Mouse (Mus musculus) CH12.LX (cell line): Measurements from ENCODE around the gene Fam213b. TPM values are rescaled to one million over a fixed set of nuclear protein-coding genes. Genes with fewer than 3 reads are reported as not detected.

Experiments
- DNase-seq: peaks from one replicate; pipeline ENCODE4 v3.0.0-alpha.2; 2013; ENCODE audit errors: extremely low read depth
- H3K27ac ChIP-seq: 2 replicates; pipeline ENCODE4 v1.5.1; 2012; ENCODE audit warnings: low read depth, mild to moderate bottlenecking, control low read depth, moderate library complexity; ENCODE audit not compliant: insufficient read depth
- H3K27me3 ChIP-seq: replicated peaks from 2 replicates; pipeline ENCODE3; 2012; ENCODE audit warnings: inconsistent platforms
- H3K36me3 ChIP-seq, 2 experiments: replicated peaks in 1 of 2; 2 replicates each; pipeline versions ENCODE3 to v1.6.1; 2012; ENCODE audit warnings: inconsistent platforms in 1 of 2, low read length in 1 of 2, mild to moderate bottlenecking in 1 of 2, mixed read lengths in 1 of 2, moderate library complexity in 1 of 2; ENCODE audit not compliant: control insufficient read depth in 1 of 2, insufficient read depth in 1 of 2
- H3K4me1 ChIP-seq, 2 experiments: 2 replicates each; pipeline ENCODE4 v1.6.1; 2012; ENCODE audit warnings: inconsistent platforms in 1 of 2, moderate library complexity in 1 of 2; ENCODE audit not compliant: insufficient read depth in 2 of 2, control insufficient read depth in 1 of 2
- H3K4me2 ChIP-seq: 2 replicates; pipeline ENCODE4 v1.6.1; 2012; ENCODE audit warnings: low read depth, mild to moderate bottlenecking, control low read depth; ENCODE audit not compliant: poor library complexity, insufficient read depth, severe bottlenecking
- H3K4me3 ChIP-seq, 3 experiments: fragments of 150-350 bp in 1 of 3; sonication (generic) in 1 of 3; replicated peaks in 1 of 3; 2 replicates each; pipeline versions ENCODE3 to v1.5.1; 2011 to 2012; ENCODE audit warnings: low read depth in 2 of 3, low read length in 2 of 3, mild to moderate bottlenecking in 2 of 3, moderate library complexity in 2 of 3, control low read depth in 1 of 3, improper control_type of control experiment in 1 of 3, inconsistent platforms in 1 of 3, mixed read lengths in 1 of 3; ENCODE audit not compliant: poor library complexity in 1 of 3
- H3K79me2 ChIP-seq: replicated peaks from 2 replicates; pipeline ENCODE4 v1.6.1; 2012; ENCODE audit warnings: mild to moderate bottlenecking, moderate library complexity; ENCODE audit not compliant: control insufficient read depth, poor library complexity, insufficient read depth, severe bottlenecking; ENCODE audit errors: extremely low read depth
- H3K9ac ChIP-seq: 2 replicates; pipeline ENCODE4 v1.6.1; 2012; ENCODE audit warnings: low read depth, mild to moderate bottlenecking, control low read depth, moderate library complexity; ENCODE audit not compliant: insufficient read depth
- H3K9me3 ChIP-seq: replicated peaks from 2 replicates; pipeline ENCODE3; 2012; ENCODE audit warnings: low read length, inconsistent platforms, mixed read lengths
- CHD1 ChIP-seq: IDR thresholded peaks from 2 replicates; pipeline ENCODE4 v1.6.1; 2012; ENCODE audit warnings: low read depth, low read length, improper control_type of control experiment, inconsistent platforms
- CTCF ChIP-seq, 2 experiments: IDR thresholded peaks in 1 of 2; conservative IDR thresholded peaks in 1 of 2; 2 replicates each; pipeline ENCODE4 v1.5.1; 2011 to 2012; ENCODE audit warnings: low read depth in 2 of 2, low read length in 2 of 2, improper control_type of control experiment in 1 of 2, inconsistent platforms in 1 of 2, mild to moderate bottlenecking in 1 of 2, moderate library complexity in 1 of 2
- E2F4 ChIP-seq: IDR thresholded peaks from 2 replicates; pipeline ENCODE4 v1.6.1; 2011; ENCODE audit warnings: low read depth, low read length, improper control_type of control experiment; ENCODE audit not compliant: insufficient replicate concordance
- ELF1 ChIP-seq: IDR thresholded peaks from 2 replicates; pipeline ENCODE4 v1.6.1; 2014; ENCODE audit warnings: low read depth, mild to moderate bottlenecking, inconsistent platforms, low read length, improper control_type of control experiment
- EP300 ChIP-seq: IDR thresholded peaks from 2 replicates; pipeline ENCODE4 v1.6.1; 2011; ENCODE audit warnings: low read length, improper control_type of control experiment
- ETS1 ChIP-seq: conservative IDR thresholded peaks from 2 replicates; pipeline ENCODE4 v1.6.1; 2012; ENCODE audit warnings: low read depth, mild to moderate bottlenecking, inconsistent platforms, low read length, improper control_type of control experiment, moderate library complexity
- IRF4 ChIP-seq: IDR thresholded peaks from 2 replicates; pipeline ENCODE4 v1.6.1; 2014; ENCODE audit warnings: low read depth, mild to moderate bottlenecking, inconsistent platforms, low read length, improper control_type of control experiment
- KAT2A ChIP-seq: IDR thresholded peaks from 2 replicates; pipeline ENCODE4 v1.6.1; 2012; ENCODE audit warnings: low read length, improper control_type of control experiment, inconsistent platforms; ENCODE audit not compliant: insufficient replicate concordance
- MAX ChIP-seq: IDR thresholded peaks from 2 replicates; pipeline ENCODE4 v1.6.1; 2011; ENCODE audit warnings: low read length, improper control_type of control experiment
- MAZ ChIP-seq: IDR thresholded peaks from 2 replicates; pipeline ENCODE4 v1.6.1; 2012; ENCODE audit warnings: low read depth, mild to moderate bottlenecking, inconsistent platforms, low read length, improper control_type of control experiment, moderate library complexity
- MXI1 ChIP-seq: IDR thresholded peaks from 2 replicates; pipeline ENCODE4 v1.6.1; 2011; ENCODE audit warnings: mild to moderate bottlenecking, low read depth, low read length, improper control_type of control experiment
- NELFE ChIP-seq: IDR thresholded peaks from 2 replicates; pipeline ENCODE4 v1.6.1; 2011; ENCODE audit warnings: low read depth, low read length, improper control_type of control experiment
- POLR2AphosphoS2 ChIP-seq: IDR thresholded peaks from 2 replicates; pipeline ENCODE4 v1.6.1; 2011; ENCODE audit warnings: low read depth, low read length, improper control_type of control experiment
- RAD21 ChIP-seq: IDR thresholded peaks from 2 replicates; pipeline ENCODE4 v1.6.1; 2011; ENCODE audit warnings: low read depth, mild to moderate bottlenecking, low read length, improper control_type of control experiment, moderate library complexity
- RCOR1 ChIP-seq: conservative IDR thresholded peaks from 2 replicates; pipeline ENCODE4 v1.6.1; 2012; ENCODE audit warnings: low read depth, mild to moderate bottlenecking, inconsistent platforms, low read length, improper control_type of control experiment
- SMC3 ChIP-seq: IDR thresholded peaks from 2 replicates; pipeline ENCODE4 v1.6.1; 2011; ENCODE audit warnings: low read depth, low read length, improper control_type of control experiment
- TCF12 ChIP-seq: IDR thresholded peaks from 2 replicates; pipeline ENCODE4 v1.6.1; 2014; ENCODE audit warnings: low read depth, mild to moderate bottlenecking, inconsistent platforms, low read length, improper control_type of control experiment
- USF1 ChIP-seq: IDR thresholded peaks from 2 replicates; pipeline ENCODE4 v1.6.1; 2014; ENCODE audit warnings: low read depth, mild to moderate bottlenecking, inconsistent platforms, low read length, improper control_type of control experiment
- USF2 ChIP-seq: conservative IDR thresholded peaks from 2 replicates; pipeline ENCODE4 v1.6.1; 2011; ENCODE audit warnings: low read depth, low read length, improper control_type of control experiment
- ZKSCAN1 ChIP-seq: IDR thresholded peaks from 2 replicates; pipeline ENCODE4 v1.6.1; 2012; ENCODE audit warnings: low read depth, inconsistent platforms, low read length, improper control_type of control experiment, borderline replicate concordance
- dilution Hi-C: fragments of 300-500 bp; cut with MboI; formaldehyde crosslinking; loops from 2 replicates; pipeline ENCODE4 v1.14.3; 2020; ENCODE audit warnings: low sequenced_read_pairs; ENCODE audit not compliant: extremely low pct_unique_long_range_greater_than_20kb, extremely low pct_ligation_motif_present
- in situ Hi-C: fragments of 300-500 bp; cut with MboI; formaldehyde crosslinking; loops from 3 replicates; pipeline ENCODE4 v1.14.3; 2019; ENCODE audit warnings: low sequenced_read_pairs, low pct_ligation_motif_present, low pct_unique_long_range_greater_than_20kb, mixed read lengths
- polyA plus RNA-seq: library from polyadenylated mRNA; unstranded; fragments of >175 nt; gene quantifications from 2 replicates; pipeline ENCODE4 v1.2.1, GENCODE M21; 2012; ENCODE audit warnings: low read depth; ENCODE audit not compliant: insufficient read length
- total RNA-seq, 2 experiments: library from RNA; depleted of rRNA; stranded (reverse); fragments of 300-350 nt in 1 of 2; fragments of >200 nt in 1 of 2; gene quantifications; 2 replicates each; pipeline ENCODE4 v1.2.3; 2012 to 2014

Gene Fam213b
- total and polyA plus RNA-seq, 3 experiments, result 5.5 to 49.8 (median 6.1) TPM

GRCm38 (mm10) chr4:154873186-154873585 lies 25.7 kb downstream of the Fam213b start:
- dilution Hi-C loops, result no loop called here
- H3K27me3 ChIP-seq, result peaks cover 72% of the 10 kb centered on the region
- no peak for TF ChIP-seq KAT2A
- TF ChIP-seq SMC3, result no peak
- TF ChIP-seq TCF12, result no peak
- no peak for TF ChIP-seq RAD21
- no peak for TF ChIP-seq POLR2AphosphoS2
- TF ChIP-seq EP300, result no peak
- TF ChIP-seq ELF1, result no peak
- TF ChIP-seq USF2, result no peak
- no peak for TF ChIP-seq MXI1
- no peak for TF ChIP-seq ZKSCAN1
- no peak for TF ChIP-seq NELFE
- no peak for TF ChIP-seq MAZ
- TF ChIP-seq CHD1, result no peak
- TF ChIP-seq MAX, result no peak
- no peak for TF ChIP-seq USF1
- no peak for TF ChIP-seq RCOR1
- TF ChIP-seq ETS1, result no peak
- no peak for TF ChIP-seq CTCF (conservative IDR thresholded peaks at IDR 0.05 in 1 of 2, IDR thresholded peaks at IDR 0.05 in 1 of 2; ENCODE audit: low read depth in 2 of 2, low read length in 2 of 2)
- no peak for TF ChIP-seq E2F4
- peaks cover 0 to under 1% of the 10 kb centered on the region in 2 experiments; a peak in 2 of 4 replicates for H3K4me1 ChIP-seq
- no peak overlapping the region for H3K9ac ChIP-seq
- no peak overlapping the region for H3K4me3 ChIP-seq
- no peaks in the 10 kb centered on the region for H3K36me3 ChIP-seq
- no peak for DNase-seq
- no peak overlapping the region for H3K4me2 ChIP-seq
- H3K79me2 ChIP-seq, result no peaks in the 10 kb centered on the region
- H3K27ac ChIP-seq, result no peak overlapping the region
- H3K9me3 ChIP-seq, result peaks cover 7% of the 10 kb centered on the region
- in situ Hi-C loops, result no loop called here

DNA sequence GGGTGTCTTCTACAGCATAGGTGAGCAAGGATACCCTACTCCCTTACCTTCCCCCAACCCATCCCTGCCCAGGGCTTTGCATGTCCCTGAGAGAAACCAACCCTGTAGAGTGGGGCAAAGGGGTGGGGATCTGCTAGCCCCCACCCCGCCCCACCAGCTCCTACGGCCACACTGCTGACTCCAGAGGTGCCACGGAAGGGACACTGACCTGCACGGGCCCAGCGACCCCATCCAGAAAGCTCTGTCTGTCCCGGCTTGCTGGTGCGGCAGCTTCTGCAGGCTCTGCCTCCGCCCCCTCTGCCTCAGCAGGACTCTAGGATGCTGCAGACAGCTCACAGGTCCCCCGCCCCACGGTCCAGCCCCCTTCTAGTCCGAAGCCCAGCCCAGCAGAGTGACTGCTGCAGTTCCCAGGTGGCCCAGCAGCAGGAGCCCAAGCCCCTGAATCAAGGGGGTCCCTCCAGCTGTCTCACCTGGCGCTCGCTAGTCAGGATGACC lies 27.1 kb downstream of the Fam213b start:
- no peak for TF ChIP-seq IRF4
- 0 out of 4 replicates have a peak, but pooled peaks of 1 of the 2 experiments have one; percentile 9 for TF ChIP-seq CTCF (conservative IDR thresholded peaks at IDR 0.05 in 1 of 2, IDR thresholded peaks at IDR 0.05 in 1 of 2; ENCODE audit: low read depth in 2 of 2, low read length in 2 of 2)
- no peak for DNase-seq
- peaks cover 81% of the 10 kb centered on the region for H3K27me3 ChIP-seq
- no peaks in the 10 kb centered on the region for H3K36me3 ChIP-seq
- no peaks in the 10 kb centered on the region for H3K79me2 ChIP-seq
- no peak overlapping the region for H3K4me2 ChIP-seq
- no peak overlapping the region for H3K9ac ChIP-seq
- dilution Hi-C loops (no loop called here), in situ Hi-C loops (no loop called here)
- peaks cover 7% of the 10 kb centered on the region for H3K9me3 ChIP-seq
- no peak overlapping the region for H3K4me3 ChIP-seq
- H3K27ac ChIP-seq, result no peak overlapping the region
- no peaks in the 10 kb centered on the region for H3K4me1 ChIP-seq
